Mouse (Mus musculus): Measurements from ENCODE around the gene Pglyrp2. TPM values are rescaled to one million over a fixed set of nuclear protein-coding genes. Genes with fewer than 3 reads are reported as not detected.

The Pglyrp2 gene
- polyA plus RNA-seq, 1 experiment = 3.9 TPM

GRCm38 (mm10) chr17:32445016-32445415, 21.0 kb upstream of the Pglyrp2 start:
- 68% methylated on average over 5 of the region's 5 CpGs for WGBS
- Histone ChIP-seq H3K4me3 (replicated peaks; ENCODE audit: extremely low read depth, low read depth, low read length) (no peak overlapping the region), H3K4me1 (ENCODE audit: control insufficient read depth, insufficient read depth, low read length) (no peaks in the 10 kb centered on the region)
- no peak for TF ChIP-seq CTCF (IDR thresholded peaks at IDR 0.05; ENCODE audit: insufficient read depth, low read length)
- no peak for TF ChIP-seq POLR2A (IDR thresholded peaks at IDR 0.05; ENCODE audit: borderline replicate concordance, extremely low read depth, low read depth, low read length)
- no peak for DNase-seq

GRCm38 (mm10) chr17:32443245-32443644, 19.3 kb upstream of the Pglyrp2 start:
- Histone ChIP-seq H3K4me3 (replicated peaks; ENCODE audit: extremely low read depth, low read depth, low read length) (no peak overlapping the region), H3K4me1 (ENCODE audit: control insufficient read depth, insufficient read depth, low read length) (no peaks in the 10 kb centered on the region)
- WGBS = 66% methylated on average over 6 of the region's 6 CpGs
- TF ChIP-seq CTCF (IDR thresholded peaks at IDR 0.05; ENCODE audit: insufficient read depth, low read length) (no peak), POLR2A (IDR thresholded peaks at IDR 0.05; ENCODE audit: borderline replicate concordance, extremely low read depth, low read depth, low read length) (no peak)
- DNase-seq = no peak

GRCm38 (mm10) chr17:32437106-32437505, 13.1 kb upstream of the Pglyrp2 start:
- TF ChIP-seq POLR2A (IDR thresholded peaks at IDR 0.05; ENCODE audit: borderline replicate concordance, extremely low read depth, low read depth, low read length) (no peak), CTCF (IDR thresholded peaks at IDR 0.05; ENCODE audit: insufficient read depth, low read length) (no peak)
- DNase-seq = no peak
- WGBS = 85% methylated on average over 4 of the region's 4 CpGs
- Histone ChIP-seq H3K4me1 (ENCODE audit: control insufficient read depth, insufficient read depth, low read length) (no peaks in the 10 kb centered on the region), H3K4me3 (replicated peaks; ENCODE audit: extremely low read depth, low read depth, low read length) (no peak overlapping the region)

GRCm38 (mm10) chr17:32435151-32435550, 11.2 kb upstream of the Pglyrp2 start:
- Histone ChIP-seq H3K4me3 (replicated peaks; ENCODE audit: extremely low read depth, low read depth, low read length) (no peak overlapping the region), H3K4me1 (ENCODE audit: control insufficient read depth, insufficient read depth, low read length) (no peaks in the 10 kb centered on the region)
- 56% methylated on average over 5 of the region's 5 CpGs for WGBS
- TF ChIP-seq POLR2A (IDR thresholded peaks at IDR 0.05; ENCODE audit: borderline replicate concordance, extremely low read depth, low read depth, low read length) (no peak), CTCF (IDR thresholded peaks at IDR 0.05; ENCODE audit: insufficient read depth, low read length) (no peak)
- DNase-seq = no peak

GRCm38 (mm10) chr17:32434324-32434723, 10.4 kb upstream of the Pglyrp2 start:
- TF ChIP-seq CTCF (IDR thresholded peaks at IDR 0.05; ENCODE audit: insufficient read depth, low read length) (no peak), POLR2A (IDR thresholded peaks at IDR 0.05; ENCODE audit: borderline replicate concordance, extremely low read depth, low read depth, low read length) (no peak)
- 40% methylated on average over 4 of the region's 4 CpGs for WGBS
- no peak overlapping the region for H3K4me3 ChIP-seq (replicated peaks; ENCODE audit: extremely low read depth, low read depth, low read length)
- DNase-seq = peak; percentile 17
- no peaks in the 10 kb centered on the region for H3K4me1 ChIP-seq (ENCODE audit: control insufficient read depth, insufficient read depth, low read length)

GRCm38 (mm10) chr17:32431972-32432371, 8.0 kb upstream of the Pglyrp2 start:
- Histone ChIP-seq H3K4me1 (ENCODE audit: control insufficient read depth, insufficient read depth, low read length) (no peaks in the 10 kb centered on the region), H3K4me3 (replicated peaks; ENCODE audit: extremely low read depth, low read depth, low read length) (no peak overlapping the region)
- WGBS = 59% methylated on average over 3 of the region's 3 CpGs
- TF ChIP-seq POLR2A (IDR thresholded peaks at IDR 0.05; ENCODE audit: borderline replicate concordance, extremely low read depth, low read depth, low read length) (no peak), CTCF (IDR thresholded peaks at IDR 0.05; ENCODE audit: insufficient read depth, low read length) (no peak)
- no peak for DNase-seq

GRCm38 (mm10) chr17:32426610-32427009, 2.6 kb upstream of the Pglyrp2 start:
- Histone ChIP-seq H3K4me3 (replicated peaks; ENCODE audit: extremely low read depth, low read depth, low read length) (no peak overlapping the region), H3K4me1 (ENCODE audit: control insufficient read depth, insufficient read depth, low read length) (no peaks in the 10 kb centered on the region)
- no peak for TF ChIP-seq POLR2A (IDR thresholded peaks at IDR 0.05; ENCODE audit: borderline replicate concordance, extremely low read depth, low read depth, low read length)
- no peak for TF ChIP-seq CTCF (IDR thresholded peaks at IDR 0.05; ENCODE audit: insufficient read depth, low read length)
- DNase-seq = no peak

GRCm38 (mm10) chr17:32420781-32421180, 3.2 kb downstream of the Pglyrp2 start:
- WGBS = 81% methylated on average over 8 of the region's 8 CpGs
- Histone ChIP-seq H3K4me3 (replicated peaks; ENCODE audit: extremely low read depth, low read depth, low read length) (no peak overlapping the region), H3K4me1 (ENCODE audit: control insufficient read depth, insufficient read depth, low read length) (no peaks in the 10 kb centered on the region)
- no peak for DNase-seq
- TF ChIP-seq CTCF (IDR thresholded peaks at IDR 0.05; ENCODE audit: insufficient read depth, low read length) (no peak), POLR2A (IDR thresholded peaks at IDR 0.05; ENCODE audit: borderline replicate concordance, extremely low read depth, low read depth, low read length) (no peak)

- Histone ChIP-seq H3K4me3 (replicated peaks; ENCODE audit: extremely low read depth, low read depth, low read length) (no peak overlapping the region), H3K4me1 (ENCODE audit: control insufficient read depth, insufficient read depth, low read length) (no peaks in the 10 kb centered on the region)
- DNase-seq = no peak
- WGBS = 19% methylated on average over 2 of the region's 2 CpGs
- TF ChIP-seq POLR2A (IDR thresholded peaks at IDR 0.05; ENCODE audit: borderline replicate concordance, extremely low read depth, low read depth, low read length) (no peak), CTCF (IDR thresholded peaks at IDR 0.05; ENCODE audit: insufficient read depth, low read length) (no peak)
Observed at GRCm38 (mm10) chr17:32419989-32420388, 4.0 kb downstream of the Pglyrp2 start.

- Histone ChIP-seq H3K4me3 (replicated peaks; ENCODE audit: extremely low read depth, low read depth, low read length) (no peak overlapping the region), H3K4me1 (ENCODE audit: control insufficient read depth, insufficient read depth, low read length) (no peaks in the 10 kb centered on the region)
- TF ChIP-seq CTCF (IDR thresholded peaks at IDR 0.05; ENCODE audit: insufficient read depth, low read length) (no peak), POLR2A (IDR thresholded peaks at IDR 0.05; ENCODE audit: borderline replicate concordance, extremely low read depth, low read depth, low read length) (no peak)
- WGBS = 93% methylated on average over 14 of the region's 14 CpGs
- DNase-seq = no peak
Observed at GRCm38 (mm10) chr17:32416771-32417170, 7.2 kb downstream of the Pglyrp2 start.
